Mouse (Mus musculus): ENCODE data around the gene Ext2.

DNA sequence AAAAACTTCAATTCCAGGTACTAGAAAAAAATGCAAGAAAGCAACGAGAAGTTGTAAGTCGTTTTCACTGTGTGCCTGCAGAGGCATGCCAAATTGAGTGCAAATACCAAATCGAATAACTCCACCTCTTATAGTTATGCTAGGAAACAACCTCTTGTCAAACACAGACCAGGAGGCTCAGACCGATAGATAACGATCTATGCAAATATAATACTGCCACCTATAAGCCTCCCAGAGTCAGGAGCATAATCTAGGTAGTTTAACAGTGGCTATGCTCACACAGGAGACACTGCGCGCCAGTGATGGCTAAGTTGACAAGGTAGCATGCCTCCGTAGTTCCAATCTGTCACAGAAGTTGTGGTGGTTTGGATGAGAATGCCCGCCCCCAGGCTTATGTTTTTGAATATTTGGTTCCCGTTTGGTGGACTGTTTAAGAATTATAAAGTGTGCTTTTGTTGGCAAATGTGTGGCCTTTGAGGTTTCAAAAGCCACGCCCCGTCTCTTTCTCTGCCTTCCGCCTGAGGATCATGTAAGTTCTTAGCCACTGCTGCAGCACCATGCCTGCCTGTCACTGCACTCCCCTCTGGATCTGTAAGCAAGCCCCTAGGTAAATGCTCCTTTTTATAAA is 28.1 kb upstream of the Ext2 start:
- no peak for TF ChIP-seq GATA1 (IDR thresholded peaks at IDR 0.05; ENCODE audit: borderline replicate concordance, low read length)
- TF ChIP-seq FLI1 (IDR thresholded peaks at IDR 0.05; ENCODE audit: low read length) = no peak

All from megakaryocyte, embryonic 14.5 days (primary cell).